Mouse (Mus musculus): ENCODE measurements at regions not wholly inside any gene's neighbourhood (a gene's known extent, or its start where the extent isn't known, plus 50 kb on each side); places are given as distances from the start of the nearest gene placed in this dataset.

DNA sequence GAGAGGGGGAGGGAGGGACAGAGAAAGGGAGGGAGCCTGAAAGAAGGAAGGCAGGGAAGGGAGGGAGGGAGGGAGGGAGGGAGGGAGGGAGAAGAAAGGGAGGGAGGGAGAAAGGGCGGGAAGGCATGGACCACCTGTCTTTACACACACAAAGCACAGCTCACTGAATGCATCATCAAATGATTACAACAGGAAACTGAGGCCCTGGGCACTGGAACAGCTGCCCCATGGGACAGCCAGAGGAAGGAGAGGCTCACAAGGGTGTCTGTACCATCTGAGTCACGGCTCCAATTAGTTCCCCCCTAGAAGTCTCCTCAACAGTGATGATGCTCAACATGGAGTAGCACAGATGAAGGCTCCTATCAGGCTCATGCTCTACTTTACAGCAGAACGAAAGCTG, 60.8 kb downstream of the Gm11733 start:
- TF ChIP-seq ZNF384 (IDR thresholded peaks at IDR 0.05; ENCODE audit: low read depth, low read length) (no peak), MAFK (IDR thresholded peaks at IDR 0.05; ENCODE audit: insufficient read depth, low read depth, low read length) (no peak), ZC3H11A (IDR thresholded peaks at IDR 0.05; ENCODE audit: borderline replicate concordance, low read depth, low read length) (no peak), CHD2 (IDR thresholded peaks at IDR 0.05; ENCODE audit: low read depth, low read length) (no peak), HCFC1 (IDR thresholded peaks at IDR 0.05; ENCODE audit: borderline replicate concordance, insufficient read depth, low read length) (no peak)

Measured in ES-E14 (cell line).